Mouse (Mus musculus) layer of hippocampus, adult 9-11 months (tissue): ENCODE measurements at regions not wholly inside any gene's neighbourhood (a gene's known extent, or its start where the extent isn't known, plus 50 kb on each side); places are given as distances from the start of the nearest gene placed in this dataset.

Experiments used
- DNase-seq: peaks from one replicate; pipeline ENCODE4 v3.0.0; 2022

GRCm38 (mm10) chr13:38878718-38879669 is 81.7 kb downstream of the Slc35b3 start:
- DNase-seq: peak; percentile 47

DNA sequence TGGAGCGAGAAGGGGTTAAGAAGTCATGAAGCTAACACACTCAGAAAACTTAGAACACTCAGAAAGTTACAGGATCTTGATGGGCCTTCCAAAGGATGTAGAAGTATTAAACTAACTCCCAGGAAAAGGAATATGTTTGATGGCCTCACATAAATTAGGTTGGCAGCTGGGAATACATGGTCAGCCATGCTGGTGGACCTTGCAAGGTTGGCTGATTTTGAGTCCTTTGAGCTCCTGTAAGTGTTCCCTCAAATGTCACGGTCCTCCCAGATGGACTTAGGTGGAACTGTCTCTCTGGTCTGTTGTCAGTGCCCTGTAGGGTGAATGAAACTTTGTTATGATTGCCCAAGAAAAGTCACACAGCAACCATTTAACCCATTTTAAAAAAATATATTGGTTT is 84.8 kb downstream of the Slc35b3 start:
- DNase-seq: no peak

DNA sequence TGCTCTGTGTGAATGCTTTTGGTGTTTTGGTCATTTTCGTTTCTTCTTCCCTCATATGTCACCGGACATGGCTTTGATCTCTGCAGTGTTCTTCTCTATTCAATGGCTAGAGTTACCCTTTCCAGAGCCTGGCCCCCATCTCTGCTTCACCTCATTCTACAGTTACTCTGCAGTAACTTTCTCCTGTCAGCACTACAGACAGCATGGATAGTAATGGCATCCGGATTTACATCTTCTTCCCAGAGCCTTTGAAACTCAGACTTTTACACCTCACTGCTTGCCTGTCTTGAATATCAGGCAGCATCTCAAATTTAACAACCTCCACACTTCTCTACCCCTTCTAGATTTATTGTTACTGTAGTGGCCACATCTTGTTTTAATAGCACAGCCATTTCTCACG is 96.7 kb downstream of the Slc35b3 start:
- no peak for DNase-seq

- no peak for DNase-seq
Observed at GRCm38 (mm10) chr13:38855742-38856141, 104.9 kb downstream of the Slc35b3 start.

DNA sequence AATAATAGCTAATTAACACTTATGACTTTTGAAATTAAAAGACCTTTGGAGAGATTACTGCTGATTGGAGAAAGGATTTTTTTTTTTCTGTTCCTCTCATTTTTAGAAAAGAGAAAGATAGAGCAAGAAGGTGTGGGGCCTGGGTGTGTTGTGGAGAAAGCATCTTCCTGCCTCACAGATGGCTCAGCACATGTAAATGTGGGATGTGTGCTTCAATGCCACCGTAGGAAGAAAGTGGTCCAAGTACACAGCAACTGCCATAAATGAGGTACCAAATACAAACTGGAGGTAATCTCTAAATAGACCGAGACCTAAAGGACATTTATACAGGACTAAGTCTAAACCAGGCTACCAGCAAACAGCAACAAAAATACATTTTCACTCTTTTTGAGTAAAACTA is 105.7 kb downstream of the Slc35b3 start:
- DNase-seq: no peak

GRCm38 (mm10) chr13:38852868-38853267 is 107.8 kb downstream of the Slc35b3 start:
- no peak for DNase-seq

DNA sequence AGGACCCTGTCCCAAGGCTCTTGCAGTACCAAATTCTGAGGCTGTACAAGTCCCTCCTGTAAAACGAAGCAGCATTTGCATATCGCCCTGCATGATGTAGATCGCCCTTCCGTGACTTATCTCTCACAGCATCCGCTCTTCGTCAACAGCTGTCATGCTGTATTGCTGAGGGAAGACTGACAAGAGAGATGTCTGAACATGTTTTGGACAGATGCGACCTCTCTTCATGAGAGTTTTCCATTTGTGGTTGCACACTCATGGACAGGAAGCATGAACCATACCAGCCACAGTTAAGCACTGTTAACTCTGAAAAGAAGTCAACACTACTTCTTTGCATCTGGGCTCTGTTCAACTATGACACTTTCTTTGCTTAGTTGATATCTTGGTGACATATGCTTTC is 108.9 kb downstream of the Slc35b3 start:
- DNase-seq: no peak

- DNase-seq: no peak
Observed at GRCm38 (mm10) chr13:38838231-38838630, 122.4 kb downstream of the Slc35b3 start.

DNA sequence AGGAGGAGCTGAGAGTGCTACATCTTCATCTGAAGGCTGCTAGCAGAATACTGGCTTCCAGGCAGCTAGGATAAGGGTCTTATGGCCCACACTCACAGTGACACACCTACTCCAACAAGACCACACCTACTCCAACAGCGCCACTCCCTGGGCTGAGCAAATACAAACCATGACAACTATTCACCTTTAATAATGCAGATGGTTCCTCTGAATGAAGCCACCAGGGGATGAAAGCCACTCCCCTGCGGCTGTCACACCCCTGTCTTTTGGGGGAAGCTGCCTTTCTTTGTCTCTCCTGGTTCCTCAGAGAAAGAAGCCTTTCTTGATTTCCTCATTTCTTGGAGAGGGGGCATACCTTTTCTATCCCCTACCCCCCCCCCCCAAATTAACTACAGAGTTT is 135.0 kb downstream of the Slc35b3 start:
- no peak for DNase-seq

DNA sequence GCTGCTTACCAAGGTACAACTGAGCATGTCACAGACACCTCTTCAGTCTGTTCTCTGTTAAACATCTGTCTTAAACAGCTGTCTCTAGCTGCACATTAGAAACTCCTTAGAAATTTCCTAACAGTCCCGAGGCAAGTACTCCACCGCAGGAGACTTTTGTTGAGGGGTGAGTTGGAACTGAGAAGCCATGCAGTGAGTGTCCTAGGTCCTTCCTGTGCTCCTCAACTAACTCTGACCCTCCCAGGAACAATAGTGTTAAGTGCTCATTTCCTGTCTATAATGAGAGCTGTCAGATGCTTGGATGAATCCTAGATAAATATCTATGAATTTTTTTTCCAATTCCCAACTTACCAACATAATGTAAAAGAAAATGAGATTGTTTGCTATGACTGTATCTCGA is 141.1 kb downstream of the Slc35b3 start:
- DNase-seq: no peak

- DNase-seq: peak; percentile 4
Observed at GRCm38 (mm10) chr13:38818781-38819180, 141.9 kb downstream of the Slc35b3 start.

GRCm38 (mm10) chr13:38816296-38816695 is 144.4 kb downstream of the Slc35b3 start:
- DNase-seq: no peak

GRCm38 (mm10) chr13:38815002-38815707 is 145.5 kb downstream of the Slc35b3 start:
- no peak for DNase-seq

DNA sequence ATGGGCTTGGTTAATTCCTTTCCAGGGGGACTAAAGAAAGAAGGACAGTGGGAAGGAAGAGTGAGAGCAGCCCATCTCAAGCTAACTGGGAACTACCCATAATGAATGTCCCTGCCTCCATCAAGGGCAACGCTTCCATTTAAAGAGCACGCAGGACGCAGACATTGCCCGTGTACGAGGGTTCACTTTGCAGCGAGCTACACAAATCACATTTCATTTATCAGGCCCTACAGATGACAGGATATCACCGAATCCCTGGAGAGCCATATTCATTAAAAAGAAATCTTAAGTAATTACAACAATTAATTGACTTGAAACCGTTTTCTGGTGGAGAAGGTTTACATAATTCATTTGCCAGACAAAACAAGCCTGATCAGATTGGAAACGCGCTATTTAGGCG is 139.7 kb upstream of the Eef1e1 start:
- no peak for DNase-seq

- DNase-seq: no peak
Observed at GRCm38 (mm10) chr13:38793456-38793855, 134.6 kb upstream of the Eef1e1 start.

DNA sequence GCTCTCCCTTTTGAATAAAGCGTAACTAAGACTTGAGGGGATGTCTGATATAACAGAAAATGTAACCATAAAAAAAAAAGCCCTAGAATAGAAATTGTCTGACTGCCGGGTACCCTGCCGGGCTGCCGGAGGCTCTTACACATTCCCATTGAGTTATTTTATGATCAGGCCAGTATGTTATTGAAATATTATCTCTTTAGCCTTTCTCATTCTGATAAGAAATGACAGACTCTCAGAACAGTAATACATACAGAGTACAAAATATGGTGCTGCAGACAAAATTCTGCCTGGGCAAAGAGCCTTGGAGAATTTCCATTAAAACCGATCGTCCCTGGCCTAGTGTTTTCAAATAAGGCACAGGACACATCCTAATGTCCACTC is 121.8 kb upstream of the Eef1e1 start:
- DNase-seq: no peak

- no peak for DNase-seq
Observed at GRCm38 (mm10) chr13:38779984-38780629, 121.2 kb upstream of the Eef1e1 start.

GRCm38 (mm10) chr13:38776546-38776945 is 117.7 kb upstream of the Eef1e1 start:
- no peak for DNase-seq

GRCm38 (mm10) chr13:38772996-38773395 is 114.1 kb upstream of the Eef1e1 start:
- DNase-seq: no peak

- peak; percentile 15 for DNase-seq
Observed at GRCm38 (mm10) chr13:38766133-38766532, 107.3 kb upstream of the Eef1e1 start.

DNA sequence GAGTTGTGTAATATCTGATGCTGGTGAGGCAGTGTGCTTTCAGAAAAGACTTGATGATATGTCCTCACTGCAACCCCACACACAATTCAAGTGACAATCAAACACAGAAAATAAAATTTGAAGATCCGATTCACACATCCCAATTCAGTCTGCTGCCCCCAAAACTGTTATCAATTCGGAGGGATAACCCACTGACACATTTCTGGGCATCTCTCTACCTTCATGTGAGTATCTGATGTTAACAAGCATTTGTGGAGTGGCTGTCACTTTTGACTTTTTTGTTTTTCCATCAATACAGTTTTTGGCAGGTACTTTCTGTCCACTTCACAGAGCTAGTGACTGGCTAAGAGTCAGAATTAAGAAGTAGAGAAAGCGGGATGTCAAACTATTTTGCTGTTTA is 101.4 kb upstream of the Eef1e1 start:
- no peak for DNase-seq

DNA sequence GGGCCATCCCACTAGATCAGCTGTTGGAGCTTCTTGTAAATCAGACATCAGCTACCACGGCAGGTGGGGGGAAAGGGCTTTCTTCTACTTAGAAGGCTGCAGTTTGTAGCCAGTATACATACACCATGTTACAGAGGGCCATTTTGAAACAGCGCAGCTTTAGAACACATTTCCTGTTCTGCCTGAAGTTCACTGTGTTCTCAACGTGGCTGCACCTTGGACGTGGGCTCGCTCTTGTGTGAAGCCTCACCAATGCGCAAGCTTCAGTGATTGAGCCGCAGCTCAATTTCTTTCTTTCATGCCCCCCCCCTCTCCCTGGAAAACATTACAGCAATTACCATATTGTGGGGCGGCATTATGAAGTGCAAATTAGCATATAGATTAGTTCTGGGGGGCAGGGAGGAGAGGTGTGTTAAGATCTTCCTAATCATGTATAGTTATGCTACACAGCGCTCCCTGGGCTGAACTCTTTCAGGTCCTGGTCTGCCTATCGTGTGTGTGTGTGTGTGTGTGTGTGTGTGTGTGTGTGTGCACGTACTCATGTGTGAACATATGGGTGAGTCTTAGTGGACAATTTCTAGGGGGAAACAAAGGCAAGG is 97.9 kb upstream of the Eef1e1 start:
- DNase-seq: no peak

GRCm38 (mm10) chr13:38753722-38754121 is 94.9 kb upstream of the Eef1e1 start:
- no peak for DNase-seq
